Mouse (Mus musculus) mammary gland, adult 2 months (tissue): ENCODE results near the gene Gm8926. TPM values are rescaled to one million over a fixed set of nuclear protein-coding genes. Genes with fewer than 3 reads are reported as not detected.

ENCODE experiments used
- polyA plus RNA-seq: library from polyadenylated mRNA; depleted of rRNA; stranded (reverse); fragments of >200 nt; gene quantifications from 2 replicates; pipeline ENCODE4 v1.2.3, GENCODE M21; 2012; ENCODE audit warnings: low replicate concordance; rRNA removed

The Gm8926 gene
- not detected in 2 replicates for polyA plus RNA-seq

GRCm38 (mm10) chr5:11770248-11770647 lies at the start of gene Gm8926:
Gene Gm8926 (plus strand): TSS chr5:11770548.

Other genes with a start within 250 kb of the Gm8926 start
- not detected in 2 replicates for gene Gm6460, start 175.6 kb upstream of the Gm8926 start, polyA plus RNA-seq
- gene Gm8922, start 88.6 kb upstream of the Gm8926 start, polyA plus RNA-seq, result not detected in 2 replicates
- not detected in 2 replicates for gene Gm6465, start 75.0 kb downstream of the Gm8926 start, polyA plus RNA-seq
- gene 4933402N22Rik, start 147.5 kb downstream of the Gm8926 start, polyA plus RNA-seq, result not detected in 2 replicates